8 mouse cellular contexts compared by ENCODE assay signal in genomic region chr14:121220723-121221122, GRCm38 (mm10).
A peak's percentile ranks its signal among the peaks of the same experiment; 100 is the strongest.
DNase-seq lines count a peak whose midpoint lies in the region; ATAC-seq and TF ChIP-seq lines count a peak whose summit lies in the region.
"Had no signal": no experiment of that assay in that cellular context is flagged by ENCODE, and none has a peak within 500 bp of the region (broad histone marks: within the 10 kb centered on the region; RNA-seq: fewer than 3 reads in every experiment).

No protein-coding gene starts in this region.

- TF ChIP-seq CTCF in thymus, adult 2 months (IDR thresholded peaks at IDR 0.05; ENCODE audit: borderline replicate concordance, control insufficient read depth, extremely low read depth, insufficient read depth, low read length, poor library complexity): no peak

- no peak overlapping the region for H3K27ac ChIP-seq in thymus, adult 2 months (ENCODE audit: control insufficient read depth, insufficient read depth, low read length)
- H3K27ac ChIP-seq in forebrain, embryonic 14.5 days (ENCODE audit: low read depth, low read length): no peak overlapping the region

- H3K4me1 ChIP-seq in thymus, adult 2 months (replicated peaks; ENCODE audit: control insufficient read depth, insufficient read depth, low read length): no peaks in the 10 kb centered on the region
- H3K4me1 ChIP-seq in forebrain, embryonic 14.5 days (ENCODE audit: control insufficient read depth, insufficient read depth, low read length): no peaks in the 10 kb centered on the region
- H3K4me1 ChIP-seq: megakaryocyte, embryonic 14.5 days had no signal

- WGBS in thymus, adult 2 months: 84% methylated on average over 5 of the region's 5 CpGs
- 86% methylated on average over 5 of the region's 5 CpGs for WGBS in forebrain, embryonic 14.5 days

- TF ChIP-seq POLR2A in thymus, adult 2 months (IDR thresholded peaks at IDR 0.05; ENCODE audit: control insufficient read depth, extremely low read depth, insufficient read depth, low read length, poor library complexity): no peak

- no peak overlapping the region for H3K4me3 ChIP-seq in thymus, adult 2 months (ENCODE audit: control insufficient read depth, insufficient read depth, low read length)
- H3K4me3 ChIP-seq in forebrain, embryonic 14.5 days (ENCODE audit: low read depth, low read length): no peak overlapping the region
- H3K4me3 ChIP-seq: megakaryocyte, embryonic 14.5 days had no signal

- H3K4me2 ChIP-seq in forebrain, embryonic 14.5 days (ENCODE audit: low read length): no peak overlapping the region

- DNase-seq in thymus, adult 2 months: peak; percentile 25
- DNase-seq in thymus, adult 18-20 months: no peak
- peak; percentile 66 to 83 for DNase-seq in adrenal gland, postnatal 36 days
- peak; percentile 57 for DNase-seq in forebrain, embryonic 14.5 days (ENCODE audit: low spot score)
- peak; percentile 45 for DNase-seq in induced T-regulatory cell, adult 2 months (ENCODE audit: low read depth)
- DNase-seq in lung, postnatal 14 days: peak; percentile 81
- peak; percentile 39 for DNase-seq in retina, adult 2 months (ENCODE audit: low read depth, low spot score)

- no peaks in the 10 kb centered on the region for H3K9me3 ChIP-seq in forebrain, embryonic 14.5 days (replicated peaks; ENCODE audit: control insufficient read depth, low read length)

- no peaks in the 10 kb centered on the region for H3K36me3 ChIP-seq in thymus, adult 2 months (ENCODE audit: control insufficient read depth, insufficient read depth, low read length)
- H3K36me3 ChIP-seq in forebrain, embryonic 14.5 days (ENCODE audit: control insufficient read depth, insufficient read depth, low read length): peaks cover 9% of the 10 kb centered on the region; the same call in 1 of the 2 replicates

- no peaks in the 10 kb centered on the region for H3K27me3 ChIP-seq in thymus, adult 2 months (ENCODE audit: control insufficient read depth, insufficient read depth, low read length)
- no peaks in the 10 kb centered on the region for H3K27me3 ChIP-seq in forebrain, embryonic 14.5 days (replicated peaks; ENCODE audit: control insufficient read depth, insufficient read depth, low read length)
- H3K27me3 ChIP-seq: megakaryocyte, embryonic 14.5 days had no signal

- H3K9ac ChIP-seq in forebrain, embryonic 14.5 days (ENCODE audit: low read length): no peak overlapping the region

- ATAC-seq in forebrain, embryonic 14.5 days: no peak

Comparison
In these comparisons a context has a peak if more than half of its experiments do, and no peak if none do; other contexts are left out.
1. DNase-seq: peak in thymus, adult 2 months (single experiment), adrenal gland, postnatal 36 days (2 of 2), forebrain, embryonic 14.5 days (single experiment), induced T-regulatory cell, adult 2 months (single experiment), lung, postnatal 14 days (single experiment) and retina, adult 2 months (single experiment); none in thymus, adult 18-20 months (0 of 2).